Mouse (Mus musculus) inflammation-experienced regulatory T-cells, adult 16 weeks (primary cell): ENCODE data around the gene Zfp275. TPM values are rescaled to one million over a fixed set of nuclear protein-coding genes. Genes with fewer than 3 reads are reported as not detected.

Source experiments
- polyA plus RNA-seq: library from polyadenylated mRNA; unstranded; fragments of 100-300 nt; shearing (Covaris generic); gene quantifications from one replicate; pipeline ENCODE4 v1.2.1, GENCODE M21; 2017

Zfp275 gene
- polyA plus RNA-seq: 25.4 TPM

DNA sequence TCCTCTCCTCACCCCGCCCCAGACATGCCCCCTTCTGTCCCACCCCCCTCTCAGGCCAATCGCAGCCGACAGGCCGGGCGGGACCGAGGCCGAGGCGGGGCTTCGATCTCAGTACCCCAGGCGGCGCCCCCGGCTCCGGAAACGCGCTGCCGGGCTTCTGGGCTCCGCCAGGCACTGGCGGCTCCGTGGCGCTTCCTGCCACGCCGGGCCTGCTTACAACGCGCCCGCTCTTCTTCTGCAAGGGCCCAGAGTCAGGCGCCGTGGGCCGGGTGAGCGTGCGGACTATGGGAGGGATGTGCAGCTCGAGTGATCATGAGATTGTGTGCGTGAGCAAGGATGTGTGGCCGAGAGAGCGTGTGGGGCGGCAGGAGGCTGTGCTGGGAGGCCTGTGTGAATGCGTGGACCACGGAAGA, at the start of gene Zfp275:
Zfp275 (plus strand) TSS at position 139 of the 413 bp plus-strand sequence.

GRCm38 (mm10) chrX:73292876-73293275, 49.5 kb upstream of the Zfp275 start, which contains the start of the genes Xlr5a and Xlr5c:
Xlr5a (minus strand) TSS chrX:73292976.
Xlr5c (minus strand) TSS chrX:73292976.

DNA sequence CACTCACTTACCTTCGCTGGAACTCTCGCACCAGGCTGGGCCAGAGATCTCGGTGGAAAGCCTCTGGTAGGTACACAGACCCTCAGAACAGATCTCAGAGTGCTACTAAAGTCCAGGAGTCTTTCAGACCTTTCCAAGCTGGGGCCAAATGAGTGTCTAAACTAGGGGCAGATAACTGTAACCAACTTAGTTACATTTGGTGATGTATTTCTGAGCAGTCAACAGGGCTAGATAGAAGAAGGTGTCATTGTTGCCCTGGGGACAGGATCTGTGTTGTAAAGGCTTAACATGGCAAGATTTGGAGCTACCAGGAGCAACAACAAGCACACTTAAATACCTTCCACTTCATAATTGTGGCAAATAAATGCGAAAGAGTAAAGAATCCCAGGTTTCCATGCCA, 5.7 kb upstream of the Zfp275 start, which contains the start of gene Gm45015:
Gm45015 (minus strand) TSS at position 101 of the 400 bp plus-strand sequence.

DNA sequence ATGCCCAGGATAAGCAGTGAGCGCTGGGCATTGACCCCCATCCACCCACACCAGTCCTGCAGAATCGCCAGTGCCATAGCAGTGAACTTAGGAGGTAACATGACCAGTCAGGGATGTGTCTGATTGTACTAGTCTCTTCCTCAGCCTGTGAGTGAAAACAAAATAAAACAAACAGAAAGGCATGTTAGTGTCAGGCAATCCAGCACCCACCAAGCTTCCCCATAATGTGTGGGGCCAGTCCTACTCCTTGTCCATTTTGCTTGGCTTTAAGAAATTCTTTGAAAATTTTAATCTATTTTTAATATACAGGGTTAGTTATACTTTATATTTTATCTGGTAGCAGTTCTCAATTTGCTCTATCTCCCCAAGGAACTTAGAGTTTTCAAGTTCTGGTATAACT, 56.2 kb downstream of the Zfp275 start, which contains the start of gene Gm18336:
Gm18336 (minus strand) TSS at position 101 of the 400 bp plus-strand sequence.

Other genes starting within 250 kb of the Zfp275 start
- 2.3 TPM for gene Xlr3a, start 245.5 kb upstream of the Zfp275 start, polyA plus RNA-seq
- gene Gm14685, start 225.6 kb upstream of the Zfp275 start, polyA plus RNA-seq: 0.40 TPM
- gene Xlr5b, start 193.8 kb upstream of the Zfp275 start, polyA plus RNA-seq: not detected
- gene DXBay18, start 193.2 kb upstream of the Zfp275 start, polyA plus RNA-seq: not detected
- not detected for gene Spin2d, start 165.6 kb upstream of the Zfp275 start, polyA plus RNA-seq
- gene Xlr3b, start 150.4 kb upstream of the Zfp275 start, polyA plus RNA-seq: 19.8 TPM
- 155 TPM for gene Xlr4b, start 128.3 kb upstream of the Zfp275 start, polyA plus RNA-seq
- gene F8a, start 114.3 kb upstream of the Zfp275 start, polyA plus RNA-seq: 3.4 TPM
- gene Xlr4c, start 99.5 kb upstream of the Zfp275 start, polyA plus RNA-seq: 74.5 TPM
- not detected for gene Xlr3c, start 77.2 kb upstream of the Zfp275 start, polyA plus RNA-seq
- 0.27 TPM for gene Xlr5a, start 49.6 kb upstream of the Zfp275 start, polyA plus RNA-seq
- not detected for gene Xlr5c, start 49.6 kb upstream of the Zfp275 start, polyA plus RNA-seq
- not detected for gene Gm45015, start 5.8 kb upstream of the Zfp275 start, polyA plus RNA-seq
- gene Gm18336, start 56.1 kb downstream of the Zfp275 start, polyA plus RNA-seq: not detected
- 0.37 TPM for gene Zfp92, start 68.5 kb downstream of the Zfp275 start, polyA plus RNA-seq
- not detected for gene Trex2, start 92.7 kb downstream of the Zfp275 start, polyA plus RNA-seq
- gene Haus7, start 116.4 kb downstream of the Zfp275 start, polyA plus RNA-seq: 27.3 TPM
- not detected for gene Bgn, start 141.0 kb downstream of the Zfp275 start, polyA plus RNA-seq
- gene Atp2b3, start 160.5 kb downstream of the Zfp275 start, polyA plus RNA-seq: not detected